Mouse (Mus musculus): ENCODE data around the gene Mmrn1. TPM values are rescaled to one million over a fixed set of nuclear protein-coding genes. Genes with fewer than 3 reads are reported as not detected.
"Not testable (repeated sequence)": the region's sequence is repeated elsewhere in the genome, so short reads cannot be mapped to it uniquely, and the experiment has no call there.

The Mmrn1 gene
- polyA plus RNA-seq (2015; fragmentation: Nextera tagmentation; extraction: Ambion mirVana) = 1.4 TPM in 2 replicates

- not testable (repeated sequence) for H3K4me1 ChIP-seq (replicated peaks; ENCODE audit: insufficient read depth, low read length); H3K4me3 ChIP-seq (replicated peaks; ENCODE audit: low read depth, low read length); H3K27me3 ChIP-seq (ENCODE audit: insufficient read depth, low read length); H3K4me2 ChIP-seq (ENCODE audit: low read length); H3K27ac ChIP-seq; DNase-seq (ENCODE audit: low spot score); ATAC-seq (replicated peaks; ENCODE audit: low FRiP score, low read depth); H3K9me3 ChIP-seq (replicated peaks; ENCODE audit: low read length); H3K36me3 ChIP-seq (ENCODE audit: insufficient read depth, low read length); H3K9ac ChIP-seq (ENCODE audit: low read depth, low read length)
- WGBS = 95% methylated on average over 20 of the region's 20 CpGs
Observed at GRCm38 (mm10) chr6:60924676-60925075, at the start of gene Mmrn1. TSS of gene Mmrn1 (plus strand) at chr6:60924976.

GRCm38 (mm10) chr6:60880362-60880761, 44.4 kb upstream of the Mmrn1 start:
- Histone ChIP-seq H3K9me3 (replicated peaks; ENCODE audit: low read length) (no peaks in the 10 kb centered on the region), H3K4me3 (replicated peaks; ENCODE audit: low read depth, low read length) (no peak overlapping the region), H3K27me3 (ENCODE audit: insufficient read depth, low read length) (no peaks in the 10 kb centered on the region), H3K9ac (ENCODE audit: low read depth, low read length) (no peak overlapping the region), H3K4me1 (replicated peaks; ENCODE audit: insufficient read depth, low read length) (no peaks in the 10 kb centered on the region), H3K27ac (no peak overlapping the region), H3K4me2 (ENCODE audit: low read length) (no peak overlapping the region), H3K36me3 (ENCODE audit: insufficient read depth, low read length) (no peaks in the 10 kb centered on the region)
- 85% methylated on average over 7 of the region's 7 CpGs for WGBS
- no peak for ATAC-seq (replicated peaks; ENCODE audit: low FRiP score, low read depth)
- no peak for TF ChIP-seq CTCF (IDR thresholded peaks at IDR 0.05; ENCODE audit: low read depth)
- DNase-seq (ENCODE audit: low spot score) = no peak

GRCm38 (mm10) chr6:60881534-60881933, 43.2 kb upstream of the Mmrn1 start:
- ATAC-seq (replicated peaks; ENCODE audit: low FRiP score, low read depth) (no peak), DNase-seq (ENCODE audit: low spot score) (no peak)
- H3K9ac ChIP-seq (ENCODE audit: low read depth, low read length) = no peak overlapping the region
- no peaks in the 10 kb centered on the region for H3K4me1 ChIP-seq (replicated peaks; ENCODE audit: insufficient read depth, low read length)
- TF ChIP-seq CTCF (IDR thresholded peaks at IDR 0.05; ENCODE audit: low read depth) = peak; percentile 7; the same call in 1 of the 2 replicates
- H3K36me3 ChIP-seq (ENCODE audit: insufficient read depth, low read length) = no peaks in the 10 kb centered on the region
- no peak overlapping the region for H3K4me3 ChIP-seq (replicated peaks; ENCODE audit: low read depth, low read length)
- H3K27me3 ChIP-seq (ENCODE audit: insufficient read depth, low read length) = no peaks in the 10 kb centered on the region
- H3K9me3 ChIP-seq (replicated peaks; ENCODE audit: low read length) = no peaks in the 10 kb centered on the region
- no peak overlapping the region for H3K4me2 ChIP-seq (ENCODE audit: low read length)
- no peak overlapping the region for H3K27ac ChIP-seq
- 61% methylated on average over 2 of the region's 2 CpGs for WGBS

GRCm38 (mm10) chr6:60907272-60907671, 17.5 kb upstream of the Mmrn1 start:
- no peak overlapping the region for H3K4me2 ChIP-seq (ENCODE audit: low read length)
- H3K36me3 ChIP-seq (ENCODE audit: insufficient read depth, low read length) = no peaks in the 10 kb centered on the region
- no peak overlapping the region for H3K27ac ChIP-seq
- DNase-seq (ENCODE audit: low spot score) = no peak
- no peaks in the 10 kb centered on the region for H3K9me3 ChIP-seq (replicated peaks; ENCODE audit: low read length)
- H3K4me3 ChIP-seq (replicated peaks; ENCODE audit: low read depth, low read length) = no peak overlapping the region
- TF ChIP-seq CTCF (IDR thresholded peaks at IDR 0.05; ENCODE audit: low read depth) = no peak
- no peaks in the 10 kb centered on the region for H3K27me3 ChIP-seq (ENCODE audit: insufficient read depth, low read length)
- H3K4me1 ChIP-seq (replicated peaks; ENCODE audit: insufficient read depth, low read length) = no peaks in the 10 kb centered on the region
- no peak for ATAC-seq (replicated peaks; ENCODE audit: low FRiP score, low read depth)
- no peak overlapping the region for H3K9ac ChIP-seq (ENCODE audit: low read depth, low read length)
- 80% methylated on average over 2 of the region's 2 CpGs for WGBS

- TF ChIP-seq CTCF (IDR thresholded peaks at IDR 0.05; ENCODE audit: low read depth) = peak; percentile 63
- no peak overlapping the region for H3K27ac ChIP-seq
- H3K4me2 ChIP-seq (ENCODE audit: low read length) = no peak overlapping the region
- peak; percentile 46 for DNase-seq (ENCODE audit: low spot score)
- no peaks in the 10 kb centered on the region for H3K36me3 ChIP-seq (ENCODE audit: insufficient read depth, low read length)
- H3K9ac ChIP-seq (ENCODE audit: low read depth, low read length) = no peak overlapping the region
- no peaks in the 10 kb centered on the region for H3K4me1 ChIP-seq (replicated peaks; ENCODE audit: insufficient read depth, low read length)
- no peak for ATAC-seq (replicated peaks; ENCODE audit: low FRiP score, low read depth)
- H3K4me3 ChIP-seq (replicated peaks; ENCODE audit: low read depth, low read length) = no peak overlapping the region
- no peaks in the 10 kb centered on the region for H3K9me3 ChIP-seq (replicated peaks; ENCODE audit: low read length)
- H3K27me3 ChIP-seq (ENCODE audit: insufficient read depth, low read length) = no peaks in the 10 kb centered on the region
Observed at GRCm38 (mm10) chr6:60931364-60931763, 6.6 kb downstream of the Mmrn1 start.

- Histone ChIP-seq H3K36me3 (ENCODE audit: insufficient read depth, low read length) (no peaks in the 10 kb centered on the region), H3K9ac (ENCODE audit: low read depth, low read length) (no peak overlapping the region), H3K27me3 (ENCODE audit: insufficient read depth, low read length) (no peaks in the 10 kb centered on the region), H3K4me3 (replicated peaks; ENCODE audit: low read depth, low read length) (no peak overlapping the region), H3K4me1 (replicated peaks; ENCODE audit: insufficient read depth, low read length) (no peaks in the 10 kb centered on the region), H3K9me3 (replicated peaks; ENCODE audit: low read length) (no peaks in the 10 kb centered on the region), H3K4me2 (ENCODE audit: low read length) (no peak overlapping the region), H3K27ac (no peak overlapping the region)
- TF ChIP-seq CTCF (IDR thresholded peaks at IDR 0.05; ENCODE audit: low read depth) = no peak
- DNase-seq (ENCODE audit: low spot score) = no peak
- ATAC-seq (replicated peaks; ENCODE audit: low FRiP score, low read depth) = no peak
- WGBS = 66% methylated on average over 4 of the region's 4 CpGs
Observed at GRCm38 (mm10) chr6:60934835-60935234, 10.1 kb downstream of the Mmrn1 start.

GRCm38 (mm10) chr6:60935448-60936130, 10.8 kb downstream of the Mmrn1 start:
- no peaks in the 10 kb centered on the region for H3K9me3 ChIP-seq (replicated peaks; ENCODE audit: low read length)
- H3K9ac ChIP-seq (ENCODE audit: low read depth, low read length) = no peak overlapping the region
- TF ChIP-seq CTCF (IDR thresholded peaks at IDR 0.05; ENCODE audit: low read depth) = no peak
- no peak overlapping the region for H3K4me2 ChIP-seq (ENCODE audit: low read length)
- no peak overlapping the region for H3K4me3 ChIP-seq (replicated peaks; ENCODE audit: low read depth, low read length)
- H3K36me3 ChIP-seq (ENCODE audit: insufficient read depth, low read length) = no peaks in the 10 kb centered on the region
- no peak overlapping the region for H3K27ac ChIP-seq
- 62% methylated on average over 4 of the region's 4 CpGs for WGBS
- DNase-seq (ENCODE audit: low spot score) (no peak), ATAC-seq (replicated peaks; ENCODE audit: low FRiP score, low read depth) (no peak)
- H3K4me1 ChIP-seq (replicated peaks; ENCODE audit: insufficient read depth, low read length) = no peaks in the 10 kb centered on the region
- no peaks in the 10 kb centered on the region for H3K27me3 ChIP-seq (ENCODE audit: insufficient read depth, low read length)
